Mouse (Mus musculus) MEL (cell line): ENCODE measurements at regions not wholly inside any gene's neighbourhood (a gene's known extent, or its start where the extent isn't known, plus 50 kb on each side); places are given as distances from the start of the nearest gene placed in this dataset.

Source experiments
- DNase-seq: peaks from one replicate; pipeline ENCODE4 v3.0.0; 2011; ENCODE audit warnings: low read depth, low spot score
- H3K27ac ChIP-seq: 2 replicates; pipeline ENCODE4 v1.5.1; 2012; ENCODE audit warnings: low read depth, mild to moderate bottlenecking, control low read depth, low read length, moderate library complexity; ENCODE audit not compliant: control insufficient read depth
- H3K27me3 ChIP-seq, 2 experiments: fragments of 150-350 bp in 1 of 2; sonication (generic) in 1 of 2; 2 replicates each; pipeline ENCODE4 v1.6.1; 2012; ENCODE audit warnings: low read length in 2 of 2, mild to moderate bottlenecking in 2 of 2, improper control_type of control experiment in 1 of 2, moderate library complexity in 1 of 2; ENCODE audit not compliant: insufficient read depth in 2 of 2, control insufficient read depth in 1 of 2
- H3K36me3 ChIP-seq, 2 experiments: 2 replicates each; pipeline ENCODE4 v1.6.1; 2012 to 2014; ENCODE audit warnings: low read length in 2 of 2, improper control_type of control experiment in 1 of 2, inconsistent platforms in 1 of 2, mild to moderate bottlenecking in 1 of 2; ENCODE audit not compliant: insufficient read depth in 2 of 2, control insufficient read depth in 1 of 2
- H3K4me1 ChIP-seq, 2 experiments: fragments of 150-350 bp in 1 of 2; sonication (generic) in 1 of 2; 2 replicates each; pipeline ENCODE4 v1.6.1; 2012; ENCODE audit warnings: low read length in 2 of 2, improper control_type of control experiment in 1 of 2, mild to moderate bottlenecking in 1 of 2; ENCODE audit not compliant: insufficient read depth in 2 of 2, control insufficient read depth in 1 of 2
- H3K4me3 ChIP-seq, 2 experiments: fragments of 150-350 bp in 1 of 2; sonication (generic) in 1 of 2; 2 replicates each; pipeline ENCODE4 v1.5.1; 2012; ENCODE audit warnings: low read depth in 2 of 2, low read length in 2 of 2, mild to moderate bottlenecking in 2 of 2, moderate library complexity in 2 of 2, control low read depth in 1 of 2, improper control_type of control experiment in 1 of 2; ENCODE audit not compliant: control insufficient read depth in 1 of 2, insufficient read depth in 1 of 2
- H3K79me2 ChIP-seq: 2 replicates; pipeline ENCODE4 v1.6.1; 2012; ENCODE audit warnings: mild to moderate bottlenecking, low read length, moderate library complexity; ENCODE audit not compliant: control insufficient read depth, poor library complexity, insufficient read depth
- H3K9ac ChIP-seq: 2 replicates; pipeline ENCODE4 v1.6.1; 2012; ENCODE audit warnings: low read depth, mild to moderate bottlenecking, control low read depth, low read length, moderate library complexity; ENCODE audit not compliant: control insufficient read depth, poor library complexity, severe bottlenecking
- H3K9me3 ChIP-seq: fragments of 150-350 bp; sonication (generic); replicated peaks from 2 replicates; pipeline ENCODE4 v1.6.1; 2012; ENCODE audit warnings: mild to moderate bottlenecking, low read length, improper control_type of control experiment, moderate library complexity; ENCODE audit not compliant: insufficient read depth
- BHLHE40 ChIP-seq: IDR thresholded peaks from 2 replicates; pipeline ENCODE4 v1.6.1; 2012; ENCODE audit warnings: low read depth, mild to moderate bottlenecking, inconsistent platforms, low read length, improper control_type of control experiment, borderline replicate concordance
- CHD1 ChIP-seq: IDR thresholded peaks from 2 replicates; pipeline ENCODE4 v1.6.1; 2012; ENCODE audit warnings: low read depth, mild to moderate bottlenecking, inconsistent platforms, low read length, improper control_type of control experiment
- CHD2 ChIP-seq: IDR thresholded peaks from 2 replicates; pipeline ENCODE4 v1.6.1; 2011; ENCODE audit warnings: low read length, improper control_type of control experiment
- E2F4 ChIP-seq: IDR thresholded peaks from 2 replicates; pipeline ENCODE4 v1.6.1; 2011; ENCODE audit warnings: low read depth, low read length, improper control_type of control experiment, borderline replicate concordance
- ELF1 ChIP-seq: IDR thresholded peaks from 2 replicates; pipeline ENCODE4 v1.6.1; 2014; ENCODE audit warnings: low read depth, mild to moderate bottlenecking, inconsistent platforms, low read length, improper control_type of control experiment, moderate library complexity
- EP300 ChIP-seq, 2 experiments: IDR thresholded peaks; 2 replicates each; pipeline ENCODE4 v1.6.1; 2011; ENCODE audit warnings: improper control_type of control experiment in 2 of 2, low read length in 2 of 2, low read depth in 1 of 2, mild to moderate bottlenecking in 1 of 2
- HCFC1 ChIP-seq: IDR thresholded peaks from 2 replicates; pipeline ENCODE4 v1.6.1; 2012; ENCODE audit warnings: low read depth, mild to moderate bottlenecking, inconsistent platforms, low read length, improper control_type of control experiment, moderate library complexity
- KAT2A ChIP-seq: conservative IDR thresholded peaks from 2 replicates; pipeline ENCODE4 v1.6.1; 2012; ENCODE audit warnings: low read depth, low read length, improper control_type of control experiment, inconsistent platforms
- MAFK ChIP-seq: IDR thresholded peaks from 2 replicates; pipeline ENCODE4 v1.6.1; 2011; ENCODE audit warnings: low read depth, mild to moderate bottlenecking, low read length, improper control_type of control experiment, borderline replicate concordance
- MAX ChIP-seq: IDR thresholded peaks from 2 replicates; pipeline ENCODE4 v1.6.1; 2011; ENCODE audit warnings: low read length, improper control_type of control experiment
- MAZ ChIP-seq: IDR thresholded peaks from 2 replicates; pipeline ENCODE4 v1.6.1; 2012; ENCODE audit warnings: low read depth, mild to moderate bottlenecking, inconsistent platforms, low read length, improper control_type of control experiment
- MEF2A ChIP-seq: IDR thresholded peaks from 2 replicates; pipeline ENCODE4 v1.6.1; 2014; ENCODE audit warnings: low read depth, mild to moderate bottlenecking, inconsistent platforms, low read length, improper control_type of control experiment; ENCODE audit not compliant: poor library complexity, insufficient replicate concordance, severe bottlenecking; ENCODE audit errors: extremely low read depth
- MXI1 ChIP-seq: IDR thresholded peaks from 2 replicates; pipeline ENCODE4 v1.6.1; 2011; ENCODE audit warnings: mild to moderate bottlenecking, low read depth, low read length, improper control_type of control experiment
- NELFE ChIP-seq: IDR thresholded peaks from 2 replicates; pipeline ENCODE4 v1.6.1; 2011; ENCODE audit warnings: low read depth, low read length, improper control_type of control experiment
- POLR2A ChIP-seq, 2 experiments: IDR thresholded peaks; 2 replicates each; pipeline ENCODE4 v1.6.1; 2011 to 2012; ENCODE audit warnings: low read length in 2 of 2, mild to moderate bottlenecking in 2 of 2, control low read depth in 1 of 2, improper control_type of control experiment in 1 of 2, low read depth in 1 of 2, moderate library complexity in 1 of 2; ENCODE audit not compliant: control insufficient read depth in 1 of 2, insufficient read depth in 1 of 2, poor library complexity in 1 of 2
- POLR2AphosphoS5 ChIP-seq: IDR thresholded peaks from 2 replicates; pipeline ENCODE4 v1.6.1; 2012; ENCODE audit warnings: low read depth, borderline replicate concordance, mild to moderate bottlenecking, inconsistent platforms, low read length, moderate library complexity, mixed read lengths
- RAD21 ChIP-seq: IDR thresholded peaks from 2 replicates; pipeline ENCODE4 v1.6.1; 2011; ENCODE audit warnings: mild to moderate bottlenecking, low read depth, low read length, improper control_type of control experiment
- RCOR1 ChIP-seq: IDR thresholded peaks from 2 replicates; pipeline ENCODE4 v1.6.1; 2012; ENCODE audit warnings: low read depth, mild to moderate bottlenecking, inconsistent platforms, low read length, improper control_type of control experiment
- TCF12 ChIP-seq: IDR thresholded peaks from 2 replicates; pipeline ENCODE4 v1.6.1; 2014; ENCODE audit warnings: low read depth, mild to moderate bottlenecking, inconsistent platforms, low read length, improper control_type of control experiment, moderate library complexity
- UBTF ChIP-seq: IDR thresholded peaks from 2 replicates; pipeline ENCODE4 v1.6.1; 2012; ENCODE audit warnings: low read depth, mild to moderate bottlenecking, inconsistent platforms, low read length, improper control_type of control experiment, moderate library complexity, borderline replicate concordance; ENCODE audit not compliant: insufficient read depth
- USF1 ChIP-seq: IDR thresholded peaks from 2 replicates; pipeline ENCODE4 v1.6.1; 2014; ENCODE audit warnings: low read depth, mild to moderate bottlenecking, inconsistent platforms, low read length, improper control_type of control experiment, moderate library complexity
- USF2 ChIP-seq, 2 experiments: IDR thresholded peaks; 2 replicates each; pipeline ENCODE4 v1.6.1; 2011 to 2012; ENCODE audit warnings: improper control_type of control experiment in 2 of 2, low read length in 2 of 2, borderline replicate concordance in 1 of 2, inconsistent platforms in 1 of 2, low read depth in 1 of 2, mild to moderate bottlenecking in 1 of 2; ENCODE audit not compliant: insufficient read depth in 1 of 2
- ZMIZ1 ChIP-seq: IDR thresholded peaks from 2 replicates; pipeline ENCODE4 v1.6.1; 2012; ENCODE audit warnings: low read depth, mild to moderate bottlenecking, inconsistent platforms, low read length, improper control_type of control experiment, moderate library complexity
- ZNF384 ChIP-seq: IDR thresholded peaks from 2 replicates; pipeline ENCODE4 v1.6.1; 2012; ENCODE audit warnings: low read depth, mild to moderate bottlenecking, inconsistent platforms, low read length, improper control_type of control experiment

DNA sequence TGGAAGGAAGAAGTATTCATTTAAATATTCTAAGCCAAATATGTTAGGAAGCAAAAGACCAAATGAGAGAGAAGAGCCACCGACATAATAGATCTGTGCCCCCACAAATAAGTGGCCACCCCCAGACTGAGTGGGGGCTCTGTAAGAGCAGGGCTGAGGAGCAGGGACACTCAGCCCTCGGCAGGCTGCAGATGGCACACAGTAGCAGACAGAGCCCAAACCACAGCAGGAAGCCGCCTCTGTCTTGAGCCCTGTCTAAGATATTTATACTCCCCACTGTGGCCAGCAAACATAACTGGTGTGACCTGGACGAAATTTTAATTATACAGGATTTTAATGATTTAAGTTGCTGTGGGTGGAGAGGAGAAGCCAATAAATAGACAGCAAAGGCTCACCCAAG, 126.4 kb upstream of the Ank start:
- DNase-seq, result no peak
- H3K79me2 ChIP-seq, result no peaks in the 10 kb centered on the region
- no peak overlapping the region for H3K4me3 ChIP-seq
- no peaks in the 10 kb centered on the region for H3K27me3 ChIP-seq
- no peak overlapping the region for H3K9ac ChIP-seq
- no peaks in the 10 kb centered on the region for H3K4me1 ChIP-seq
- no peak overlapping the region for H3K27ac ChIP-seq
- no peaks in the 10 kb centered on the region for H3K9me3 ChIP-seq
- H3K36me3 ChIP-seq, result no peaks in the 10 kb centered on the region
- TF ChIP-seq RCOR1, result no peak
- TF ChIP-seq ELF1, result no peak
- TF ChIP-seq POLR2AphosphoS5, result no peak
- no peak for TF ChIP-seq EP300 (IDR thresholded peaks at IDR 0.05; ENCODE audit: low read depth in 1 of 2, low read length in 2 of 2)
- no peak for TF ChIP-seq CHD2
- no peak for TF ChIP-seq POLR2A (IDR thresholded peaks at IDR 0.05; ENCODE audit: control insufficient read depth in 1 of 2, insufficient read depth in 1 of 2, low read depth in 1 of 2, low read length in 2 of 2, poor library complexity in 1 of 2)
- no peak for TF ChIP-seq CHD1
- no peak for TF ChIP-seq HCFC1
- TF ChIP-seq NELFE, result no peak
- no peak for TF ChIP-seq MAZ
- TF ChIP-seq MAFK, result no peak
- TF ChIP-seq E2F4, result no peak
- TF ChIP-seq UBTF, result no peak
- no peak for TF ChIP-seq MXI1
- TF ChIP-seq MEF2A, result no peak
- TF ChIP-seq BHLHE40, result no peak

DNA sequence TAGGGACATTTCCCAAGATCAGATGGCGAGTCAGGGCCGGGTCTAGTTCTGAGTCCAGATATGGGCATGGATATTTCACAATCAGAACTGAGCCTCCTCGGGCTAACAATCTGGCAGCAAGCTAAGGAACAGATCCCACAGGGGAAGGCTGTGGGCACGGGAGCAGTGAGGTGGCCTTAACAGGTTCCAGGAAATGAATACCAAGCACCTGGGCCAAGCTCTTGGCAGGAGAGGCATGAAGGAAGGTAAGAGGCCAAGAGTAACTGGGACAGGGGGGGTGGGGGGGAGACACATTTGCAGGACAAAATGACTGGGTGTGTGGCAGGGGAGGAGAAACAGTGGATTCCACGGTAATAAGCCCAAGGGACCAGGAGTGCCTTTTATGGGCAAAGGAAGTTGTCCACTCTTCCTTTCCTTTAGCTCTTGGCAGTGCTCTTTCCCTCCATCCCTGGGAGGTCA, 124.9 kb upstream of the Ank start:
- TF ChIP-seq USF1, result no peak
- no peak for TF ChIP-seq TCF12
- no peak for TF ChIP-seq RCOR1
- no peak for TF ChIP-seq ZNF384
- no peak for TF ChIP-seq EP300 (IDR thresholded peaks at IDR 0.05; ENCODE audit: low read depth in 1 of 2, low read length in 2 of 2)
- TF ChIP-seq RAD21, result no peak
- no peak for TF ChIP-seq USF2 (IDR thresholded peaks at IDR 0.05; ENCODE audit: borderline replicate concordance in 1 of 2, insufficient read depth in 1 of 2, low read depth in 1 of 2, low read length in 2 of 2)
- no peak for TF ChIP-seq KAT2A
- no peak for TF ChIP-seq NELFE
- TF ChIP-seq CHD2, result no peak
- TF ChIP-seq ZMIZ1, result no peak
- no peak for TF ChIP-seq MAZ
- no peak for TF ChIP-seq POLR2AphosphoS5
- TF ChIP-seq UBTF, result no peak
- no peak for TF ChIP-seq MAX
- H3K4me3 ChIP-seq, result no peak overlapping the region
- no peak overlapping the region for H3K27ac ChIP-seq
- no peaks in the 10 kb centered on the region for H3K27me3 ChIP-seq
- no peak overlapping the region for H3K9ac ChIP-seq
- no peaks in the 10 kb centered on the region for H3K36me3 ChIP-seq
- DNase-seq, result no peak
- no peaks in the 10 kb centered on the region for H3K9me3 ChIP-seq
- H3K79me2 ChIP-seq, result no peaks in the 10 kb centered on the region
- H3K4me1 ChIP-seq, result no peaks in the 10 kb centered on the region
